Mouse (Mus musculus): ENCODE results near the gene Plcxd1. TPM values are rescaled to one million over a fixed set of nuclear protein-coding genes. Genes with fewer than 3 reads are reported as not detected.

Gene Plcxd1
- total and polyA plus RNA-seq, 3 experiments, result 0.64 to 1.3 TPM; not detected in 1

- peak; percentile 42 for DNase-seq (ENCODE audit: extremely low read depth)
- TF ChIP-seq USF2 (conservative IDR thresholded peaks at IDR 0.05; ENCODE audit: low read depth, low read length) (no peak), GABPA (IDR thresholded peaks at IDR 0.05; ENCODE audit: insufficient replicate concordance, low read depth, low read length) (no peak), ZC3H11A (IDR thresholded peaks at IDR 0.05; ENCODE audit: low read depth, low read length) (no peak), POLR2AphosphoS2 (IDR thresholded peaks at IDR 0.05; ENCODE audit: low read depth, low read length) (no peak), MAZ (IDR thresholded peaks at IDR 0.05; ENCODE audit: low read depth, low read length) (no peak), CTCF (conservative IDR thresholded peaks at IDR 0.05 in 1 of 2, IDR thresholded peaks at IDR 0.05 in 1 of 2; ENCODE audit: low read depth in 2 of 2, low read length in 2 of 2) (no peak), ZMIZ1 (IDR thresholded peaks at IDR 0.05; ENCODE audit: low read depth, low read length) (no peak), USF1 (IDR thresholded peaks at IDR 0.05; ENCODE audit: low read depth, low read length) (no peak), ZNF384 (IDR thresholded peaks at IDR 0.05; ENCODE audit: low read depth, low read length) (no peak), POLR2A (IDR thresholded peaks at IDR 0.05; ENCODE audit: low read depth, low read length) (no peak)
- H3K36me3 ChIP-seq (replicated peaks in 1 of 2; ENCODE audit: control insufficient read depth in 1 of 2, insufficient read depth in 1 of 2, low read length in 1 of 2), result peaks cover 22 to 40% of the 10 kb centered on the region in 2 experiments
Measured at GRCm38 (mm10) chr5:110137816-110138215, 38.0 kb downstream of the Plcxd1 start.

GRCm38 (mm10) chr5:110139325-110139724 lies 39.6 kb downstream of the Plcxd1 start:
- TF ChIP-seq GABPA (IDR thresholded peaks at IDR 0.05; ENCODE audit: insufficient replicate concordance, low read depth, low read length), result no peak
- no peak for TF ChIP-seq CTCF (conservative IDR thresholded peaks at IDR 0.05 in 1 of 2, IDR thresholded peaks at IDR 0.05 in 1 of 2; ENCODE audit: low read depth in 2 of 2, low read length in 2 of 2)
- no peak for TF ChIP-seq KAT2A (IDR thresholded peaks at IDR 0.05; ENCODE audit: insufficient replicate concordance, low read length)
- no peak for TF ChIP-seq USF1 (IDR thresholded peaks at IDR 0.05; ENCODE audit: low read depth, low read length)
- no peak for TF ChIP-seq MAZ (IDR thresholded peaks at IDR 0.05; ENCODE audit: low read depth, low read length)
- TF ChIP-seq MYC (IDR thresholded peaks at IDR 0.05; ENCODE audit: low read depth, low read length), result no peak
- no peak for TF ChIP-seq BHLHE40 (IDR thresholded peaks at IDR 0.05; ENCODE audit: low read depth, low read length)
- no peak for TF ChIP-seq CHD1 (IDR thresholded peaks at IDR 0.05; ENCODE audit: low read depth, low read length)
- no peak for TF ChIP-seq POLR2A (IDR thresholded peaks at IDR 0.05; ENCODE audit: low read depth, low read length)
- no peak for TF ChIP-seq IRF4 (IDR thresholded peaks at IDR 0.05; ENCODE audit: low read depth, low read length)
- TF ChIP-seq JUN (IDR thresholded peaks at IDR 0.05; ENCODE audit: insufficient read depth, low read depth, low read length), result no peak
- no peak for TF ChIP-seq TBP (conservative IDR thresholded peaks at IDR 0.05; ENCODE audit: low read depth, low read length)
- TF ChIP-seq JUND (conservative IDR thresholded peaks at IDR 0.05; ENCODE audit: low read depth, low read length), result no peak
- TF ChIP-seq TCF12 (IDR thresholded peaks at IDR 0.05; ENCODE audit: low read depth, low read length), result no peak
- TF ChIP-seq ZMIZ1 (IDR thresholded peaks at IDR 0.05; ENCODE audit: low read depth, low read length), result no peak
- TF ChIP-seq ZKSCAN1 (IDR thresholded peaks at IDR 0.05; ENCODE audit: borderline replicate concordance, low read depth, low read length), result no peak
- TF ChIP-seq ZNF384 (IDR thresholded peaks at IDR 0.05; ENCODE audit: low read depth, low read length), result no peak
- TF ChIP-seq MEF2A (IDR thresholded peaks at IDR 0.05; ENCODE audit: borderline replicate concordance, low read depth, low read length), result no peak
- Histone ChIP-seq H3K36me3 (replicated peaks in 1 of 2; ENCODE audit: control insufficient read depth in 1 of 2, insufficient read depth in 1 of 2, low read length in 1 of 2) (peaks cover 30 to 52% of the 10 kb centered on the region in 2 experiments), H3K9ac (ENCODE audit: insufficient read depth, low read depth) (no peak overlapping the region), H3K79me2 (replicated peaks; ENCODE audit: control insufficient read depth, extremely low read depth, insufficient read depth, poor library complexity, severe bottlenecking) (peaks cover 14% of the 10 kb centered on the region), H3K4me1 (ENCODE audit: control insufficient read depth in 1 of 2, insufficient read depth in 2 of 2) (peaks cover 5 to 25% of the 10 kb centered on the region in 2 experiments), H3K4me3 (replicated peaks in 1 of 3; ENCODE audit: low read depth in 2 of 3, low read length in 2 of 3, poor library complexity in 1 of 3) (no peak overlapping the region), H3K27me3 (replicated peaks) (no peaks in the 10 kb centered on the region), H3K27ac (ENCODE audit: insufficient read depth, low read depth) (no peak overlapping the region), H3K4me2 (ENCODE audit: insufficient read depth, low read depth, poor library complexity, severe bottlenecking) (no peak overlapping the region), H3K9me3 (replicated peaks; ENCODE audit: low read length) (no peaks in the 10 kb centered on the region)
- dilution Hi-C loops (cut with MboI; ENCODE audit: extremely low pct_ligation_motif_present, extremely low pct_unique_long_range_greater_than_20kb, low sequenced_read_pairs), result no loop called here
- in situ Hi-C loops (cut with MboI; ENCODE audit: low pct_ligation_motif_present, low pct_unique_long_range_greater_than_20kb, low sequenced_read_pairs), result no loop called here
- no peak for DNase-seq (ENCODE audit: extremely low read depth)

More at GRCm38 (mm10) chr5:110137816-110138215, 38.0 kb downstream of the Plcxd1 start:
- H3K4me3 ChIP-seq (replicated peaks in 1 of 3; ENCODE audit: low read depth in 2 of 3, low read length in 2 of 3, poor library complexity in 1 of 3), result no peak overlapping the region
- no peaks in the 10 kb centered on the region for H3K27me3 ChIP-seq (replicated peaks)
- H3K27ac ChIP-seq (ENCODE audit: insufficient read depth, low read depth), result no peak overlapping the region
- no peak overlapping the region for H3K4me2 ChIP-seq (ENCODE audit: insufficient read depth, low read depth, poor library complexity, severe bottlenecking)
- peaks cover 6% of the 10 kb centered on the region for H3K9me3 ChIP-seq (replicated peaks; ENCODE audit: low read length)
- H3K9ac ChIP-seq (ENCODE audit: insufficient read depth, low read depth), result no peak overlapping the region
- H3K79me2 ChIP-seq (replicated peaks; ENCODE audit: control insufficient read depth, extremely low read depth, insufficient read depth, poor library complexity, severe bottlenecking), result peaks cover 14% of the 10 kb centered on the region
- peaks cover 5 to 25% of the 10 kb centered on the region in 2 experiments for H3K4me1 ChIP-seq (ENCODE audit: control insufficient read depth in 1 of 2, insufficient read depth in 2 of 2)
- in situ Hi-C loops (cut with MboI; ENCODE audit: low pct_ligation_motif_present, low pct_unique_long_range_greater_than_20kb, low sequenced_read_pairs), result no loop called here
- dilution Hi-C loops (cut with MboI; ENCODE audit: extremely low pct_ligation_motif_present, extremely low pct_unique_long_range_greater_than_20kb, low sequenced_read_pairs), result no loop called here
